1 mouse cellular context compared by ENCODE assay signal in the genomic region with DNA sequence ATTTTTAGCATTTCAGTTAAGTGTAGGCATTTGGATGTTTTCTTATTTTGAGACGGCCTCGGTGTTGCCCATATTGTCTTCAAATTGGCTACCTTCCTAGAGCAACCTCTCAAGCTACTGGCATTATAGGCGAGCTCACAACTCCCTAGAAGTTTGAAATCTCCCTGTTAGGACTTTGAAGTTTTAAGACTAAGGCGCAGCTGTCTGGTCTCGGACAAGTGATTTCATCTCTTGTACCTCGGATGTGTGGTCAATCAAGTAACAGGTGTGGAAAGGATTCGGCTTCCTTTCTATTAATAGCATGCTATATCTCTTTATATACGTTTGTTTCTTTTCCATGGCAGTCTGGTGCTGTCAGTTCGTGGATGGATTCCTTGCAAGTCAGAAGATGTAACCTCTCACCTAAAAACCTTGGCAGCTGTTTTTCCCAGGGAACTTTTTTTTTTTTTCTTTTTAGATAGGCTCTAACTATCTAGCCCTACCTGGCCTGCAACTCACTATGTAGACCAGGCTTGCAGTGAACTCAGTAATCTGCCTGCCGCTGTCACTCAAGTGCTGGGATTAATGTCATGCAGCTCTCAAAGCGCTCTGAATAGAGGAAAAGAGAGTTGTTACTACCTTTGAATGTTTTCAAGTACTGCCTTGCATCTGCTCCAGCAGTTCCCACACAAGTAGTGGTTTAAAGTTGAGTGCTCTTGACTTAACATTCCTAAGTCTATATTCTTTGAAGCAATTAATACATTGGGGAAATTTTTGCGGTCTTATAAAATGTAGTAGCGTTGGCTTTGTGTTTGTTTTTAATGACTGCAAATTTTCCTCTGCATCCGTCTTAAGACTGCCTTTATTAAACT.
TF ChIP-seq lines count a peak whose summit lies in the region.

No protein-coding gene starts in this region.

TF ChIP-seq in MEL, 35 proteins besides CTCF, POLR2A, EP300 and RAD21:
- TF ChIP-seq GABPA (IDR thresholded peaks at IDR 0.05; ENCODE audit: low read depth, low read length) (no peak), JUND (IDR thresholded peaks at IDR 0.05; ENCODE audit: low read depth, low read length) (no peak), CHD2 (IDR thresholded peaks at IDR 0.05; ENCODE audit: low read length) (no peak), MYC (IDR thresholded peaks at IDR 0.05; ENCODE audit: low read depth, low read length) (no peak), MAFK (IDR thresholded peaks at IDR 0.05; ENCODE audit: borderline replicate concordance, low read depth, low read length) (no peak), TCF12 (IDR thresholded peaks at IDR 0.05; ENCODE audit: low read depth, low read length) (no peak), NRF1 (IDR thresholded peaks at IDR 0.05; ENCODE audit: insufficient read depth, low read depth, low read length, poor library complexity, severe bottlenecking) (no peak), ZNF384 (IDR thresholded peaks at IDR 0.05; ENCODE audit: low read depth, low read length) (no peak), SMC3 (IDR thresholded peaks at IDR 0.05; ENCODE audit: low read depth, low read length) (no peak), TAL1 (IDR thresholded peaks at IDR 0.05; ENCODE audit: low read length) (no peak), UBTF (IDR thresholded peaks at IDR 0.05; ENCODE audit: borderline replicate concordance, insufficient read depth, low read depth, low read length) (no peak), POLR2AphosphoS5 (IDR thresholded peaks at IDR 0.05; ENCODE audit: borderline replicate concordance, low read depth, low read length) (no peak), MEF2A (IDR thresholded peaks at IDR 0.05; ENCODE audit: extremely low read depth, insufficient replicate concordance, low read depth, low read length, poor library complexity, severe bottlenecking) (no peak), TBP (IDR thresholded peaks at IDR 0.05; ENCODE audit: low read depth, low read length) (no peak), USF1 (IDR thresholded peaks at IDR 0.05; ENCODE audit: low read depth, low read length) (no peak), POLR2AphosphoS2 (IDR thresholded peaks at IDR 0.05; ENCODE audit: low read length) (no peak), BHLHE40 (IDR thresholded peaks at IDR 0.05; ENCODE audit: borderline replicate concordance, low read depth, low read length) (no peak), ZKSCAN1 (IDR thresholded peaks at IDR 0.05; ENCODE audit: low read depth, low read length) (no peak), NELFE (IDR thresholded peaks at IDR 0.05; ENCODE audit: low read depth, low read length) (no peak), MAZ (IDR thresholded peaks at IDR 0.05; ENCODE audit: low read depth, low read length) (no peak)
